Mouse (Mus musculus) MEL (cell line): ENCODE data around the gene Nt5c1a.

Experiments used
- CTCF ChIP-seq, 3 experiments: IDR thresholded peaks in 2 of 3; conservative IDR thresholded peaks in 1 of 3; 2 replicates each; pipeline ENCODE4 v1.5.1; 2011 to 2012; ENCODE audit warnings: low read length in 3 of 3, low read depth in 2 of 3, mild to moderate bottlenecking in 2 of 3, improper control_type of control experiment in 1 of 3, inconsistent platforms in 1 of 3, mixed read lengths in 1 of 3, moderate library complexity in 1 of 3; ENCODE audit not compliant: control insufficient read depth in 1 of 3, insufficient read depth in 1 of 3, poor library complexity in 1 of 3, severe bottlenecking in 1 of 3
- EP300 ChIP-seq, 2 experiments: IDR thresholded peaks; 2 replicates each; pipeline ENCODE4 v1.6.1; 2011; ENCODE audit warnings: improper control_type of control experiment in 2 of 2, low read length in 2 of 2, low read depth in 1 of 2, mild to moderate bottlenecking in 1 of 2
- HCFC1 ChIP-seq: IDR thresholded peaks from 2 replicates; pipeline ENCODE4 v1.6.1; 2012; ENCODE audit warnings: low read depth, mild to moderate bottlenecking, inconsistent platforms, low read length, improper control_type of control experiment, moderate library complexity
- MAFK ChIP-seq: IDR thresholded peaks from 2 replicates; pipeline ENCODE4 v1.6.1; 2011; ENCODE audit warnings: low read depth, mild to moderate bottlenecking, low read length, improper control_type of control experiment, borderline replicate concordance
- MAX ChIP-seq: IDR thresholded peaks from 2 replicates; pipeline ENCODE4 v1.6.1; 2011; ENCODE audit warnings: low read length, improper control_type of control experiment
- MEF2A ChIP-seq: IDR thresholded peaks from 2 replicates; pipeline ENCODE4 v1.6.1; 2014; ENCODE audit warnings: low read depth, mild to moderate bottlenecking, inconsistent platforms, low read length, improper control_type of control experiment; ENCODE audit not compliant: poor library complexity, insufficient replicate concordance, severe bottlenecking; ENCODE audit errors: extremely low read depth
- NELFE ChIP-seq: IDR thresholded peaks from 2 replicates; pipeline ENCODE4 v1.6.1; 2011; ENCODE audit warnings: low read depth, low read length, improper control_type of control experiment
- NRF1 ChIP-seq: IDR thresholded peaks from 2 replicates; pipeline ENCODE4 v1.6.1; 2014; ENCODE audit warnings: low read depth, mild to moderate bottlenecking, inconsistent platforms, low read length, improper control_type of control experiment, moderate library complexity; ENCODE audit not compliant: poor library complexity, insufficient read depth, severe bottlenecking
- POLR2A ChIP-seq, 2 experiments: IDR thresholded peaks; 2 replicates each; pipeline ENCODE4 v1.6.1; 2011 to 2012; ENCODE audit warnings: low read length in 2 of 2, mild to moderate bottlenecking in 2 of 2, control low read depth in 1 of 2, improper control_type of control experiment in 1 of 2, low read depth in 1 of 2, moderate library complexity in 1 of 2; ENCODE audit not compliant: control insufficient read depth in 1 of 2, insufficient read depth in 1 of 2, poor library complexity in 1 of 2
- POLR2AphosphoS2 ChIP-seq: IDR thresholded peaks from 2 replicates; pipeline ENCODE4 v1.6.1; 2011; ENCODE audit warnings: low read length, improper control_type of control experiment
- USF2 ChIP-seq, 2 experiments: IDR thresholded peaks; 2 replicates each; pipeline ENCODE4 v1.6.1; 2011 to 2012; ENCODE audit warnings: improper control_type of control experiment in 2 of 2, low read length in 2 of 2, borderline replicate concordance in 1 of 2, inconsistent platforms in 1 of 2, low read depth in 1 of 2, mild to moderate bottlenecking in 1 of 2; ENCODE audit not compliant: insufficient read depth in 1 of 2
- ZC3H11A ChIP-seq: IDR thresholded peaks from 2 replicates; pipeline ENCODE4 v1.6.1; 2012; ENCODE audit warnings: low read depth, mild to moderate bottlenecking, inconsistent platforms, low read length, improper control_type of control experiment
- ZMIZ1 ChIP-seq: IDR thresholded peaks from 2 replicates; pipeline ENCODE4 v1.6.1; 2012; ENCODE audit warnings: low read depth, mild to moderate bottlenecking, inconsistent platforms, low read length, improper control_type of control experiment, moderate library complexity

DNA sequence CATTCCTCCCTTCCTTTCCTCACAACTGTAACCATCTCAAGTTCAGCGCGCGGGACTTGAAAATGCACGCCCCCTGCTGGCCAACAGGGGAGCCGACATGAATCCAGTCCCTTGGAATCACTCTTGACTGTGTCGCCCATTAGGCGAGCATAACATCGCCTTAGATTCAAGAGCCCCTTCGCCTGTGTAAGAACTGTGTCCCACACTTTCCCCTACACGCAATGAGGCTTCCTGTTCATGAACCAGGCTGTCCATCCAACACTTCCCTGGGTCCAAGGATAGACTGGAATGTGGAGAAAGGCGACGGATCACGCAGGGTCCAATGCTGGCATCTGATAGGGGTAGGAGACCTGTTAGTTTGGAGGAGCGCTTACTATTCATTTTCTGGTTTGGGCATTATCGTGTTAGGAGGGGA lies 526 bp upstream of the Nt5c1a start:
- TF ChIP-seq EP300 (IDR thresholded peaks at IDR 0.05; ENCODE audit: low read depth in 1 of 2, low read length in 2 of 2) (no peak), CTCF (IDR thresholded peaks at IDR 0.05 in 2 of 3, conservative IDR thresholded peaks at IDR 0.05 in 1 of 3; ENCODE audit: control insufficient read depth in 1 of 3, insufficient read depth in 1 of 3, low read depth in 2 of 3, low read length in 3 of 3, poor library complexity in 1 of 3, severe bottlenecking in 1 of 3) (peak; percentile 77 to 97 (median 94)), POLR2A (IDR thresholded peaks at IDR 0.05; ENCODE audit: control insufficient read depth in 1 of 2, insufficient read depth in 1 of 2, low read depth in 1 of 2, low read length in 2 of 2, poor library complexity in 1 of 2) (no peak), ZMIZ1 (no peak), POLR2AphosphoS2 (no peak), MAFK (no peak), NRF1 (no peak), HCFC1 (no peak), MAX (no peak), NELFE (no peak), ZC3H11A (peak; percentile 50), USF2 (IDR thresholded peaks at IDR 0.05; ENCODE audit: borderline replicate concordance in 1 of 2, insufficient read depth in 1 of 2, low read depth in 1 of 2, low read length in 2 of 2) (no peak), MEF2A (no peak)
